Mouse (Mus musculus) kidney, embryonic 14.5 days (tissue): ENCODE results near the gene Naaa. TPM values are rescaled to one million over a fixed set of nuclear protein-coding genes. Genes with fewer than 3 reads are reported as not detected.

ENCODE experiments used
- ATAC-seq: fragments of 200-750 bp; cut with Nextera tagmentation; 2 replicates; pipeline ENCODE4 v1.8.0; 2017; ENCODE audit warnings: moderate number of reproducible peaks, mild to moderate bottlenecking, moderate TSS enrichment, moderate library complexity; ENCODE audit not compliant: low FRiP score, low TSS enrichment
- H3K27ac ChIP-seq: fragments of 300-500 bp; sonication (generic); 2 replicates; pipeline ENCODE4 v1.5.1; 2014; ENCODE audit warnings: low read depth, mild to moderate bottlenecking, low read length, moderate library complexity, mixed read lengths
- H3K27me3 ChIP-seq: fragments of 300-500 bp; sonication (generic); 2 replicates; pipeline ENCODE4 v1.6.1; 2014; ENCODE audit warnings: mild to moderate bottlenecking, low read length; ENCODE audit not compliant: control insufficient read depth, insufficient read depth
- H3K36me3 ChIP-seq: fragments of 300-500 bp; sonication (generic); 2 replicates; pipeline ENCODE4 v1.6.1; 2014; ENCODE audit warnings: low read length, mixed read lengths; ENCODE audit not compliant: control insufficient read depth, insufficient read depth
- H3K4me1 ChIP-seq: fragments of 300-500 bp; sonication (generic); 2 replicates; pipeline ENCODE4 v1.6.1; 2014; ENCODE audit warnings: low read length, mixed read lengths; ENCODE audit not compliant: control insufficient read depth, insufficient read depth
- H3K4me2 ChIP-seq: fragments of 300-500 bp; sonication (generic); replicated peaks from 2 replicates; pipeline ENCODE4 v1.6.1; 2014; ENCODE audit warnings: low read depth, mild to moderate bottlenecking, low read length
- H3K4me3 ChIP-seq: fragments of 300-500 bp; sonication (generic); 2 replicates; pipeline ENCODE4 v1.5.1; 2014; ENCODE audit warnings: mild to moderate bottlenecking, low read length
- H3K9ac ChIP-seq: fragments of 300-500 bp; sonication (generic); 2 replicates; pipeline ENCODE4 v1.6.1; 2014; ENCODE audit warnings: low read depth, mild to moderate bottlenecking, low read length, moderate library complexity
- H3K9me3 ChIP-seq: fragments of 300-500 bp; sonication (generic); 2 replicates; pipeline ENCODE4 v1.6.1; 2016; ENCODE audit warnings: low read length; ENCODE audit not compliant: control insufficient read depth
- WGBS: fragments of 180-500 bp; shearing (Covaris S2); extraction: QIAGEN DNeasy Blood & Tissue Kit; methylation state at CpG from one replicate; pipeline ENCODE4 v1.1.7; 2014; 5-methylcytosine and 5-hydroxymethylcytosine counted together
- polyA plus RNA-seq: library from polyadenylated mRNA; unstranded; fragments of >200 nt; fragmentation: Nextera tagmentation; extraction: Ambion mirVana; gene quantifications from 2 replicates; pipeline ENCODE4 v1.2.1, GENCODE M21; 2014

Naaa gene
- polyA plus RNA-seq, 1 experiment from 2014 or later: 22.9 TPM

DNA sequence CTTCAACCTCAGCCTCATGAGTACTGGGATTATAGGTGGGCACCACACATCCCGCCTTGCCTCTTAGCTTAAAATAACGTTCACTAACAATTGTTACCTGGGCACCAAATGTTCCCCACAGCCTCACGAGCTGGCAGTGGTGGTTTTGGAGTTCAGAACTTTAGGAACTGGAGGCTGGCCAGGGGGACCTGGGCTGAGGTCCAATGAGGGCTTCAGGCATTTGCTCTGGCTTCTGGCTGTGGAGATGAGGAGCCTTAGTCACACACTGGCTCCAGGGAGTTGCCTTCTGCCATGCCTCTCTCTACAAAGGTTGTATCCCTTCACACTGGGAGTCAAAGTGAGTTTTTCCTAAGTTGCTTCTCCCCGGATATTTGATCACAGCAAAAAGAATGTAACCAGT lies 4.6 kb upstream of the Naaa start:
- H3K4me1 ChIP-seq: no peaks in the 10 kb centered on the region
- no peak for ATAC-seq
- WGBS: 76% methylated on average over 4 of the region's 4 CpGs

DNA sequence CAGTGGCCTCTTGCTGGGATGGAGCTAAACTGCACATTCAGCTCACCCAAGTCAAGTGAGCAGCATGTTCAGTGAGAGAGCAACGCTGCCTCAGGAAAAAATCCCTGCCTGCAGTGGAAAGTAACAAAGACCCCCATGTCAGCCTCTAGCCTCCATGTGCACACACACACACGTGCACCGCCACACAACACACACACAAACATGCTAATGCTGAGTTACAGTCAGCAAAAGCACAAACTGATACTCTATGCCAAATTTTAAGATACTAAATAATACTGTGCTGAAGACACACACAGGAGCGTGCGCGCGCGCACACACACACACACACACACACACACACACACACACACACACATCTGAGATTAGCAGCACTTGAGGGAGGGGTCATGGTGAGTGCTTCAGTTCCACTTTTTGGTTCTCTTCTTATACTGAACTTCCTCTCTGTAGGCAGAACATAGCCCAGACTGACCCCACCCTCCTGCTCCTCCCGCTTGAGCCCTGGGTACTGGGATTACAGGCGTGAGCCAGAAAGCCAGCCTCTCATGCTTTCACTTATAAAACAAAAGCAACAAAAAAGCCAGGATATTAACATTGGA lies 1.1 kb upstream of the Naaa start:
- Histone ChIP-seq H3K27ac (no peak overlapping the region), H3K9ac (no peak overlapping the region), H3K4me1 (no peaks in the 10 kb centered on the region), H3K27me3 (no peaks in the 10 kb centered on the region), H3K36me3 (no peaks in the 10 kb centered on the region), H3K9me3 (no peaks in the 10 kb centered on the region), H3K4me2 (no peak overlapping the region), H3K4me3 (no peak overlapping the region)
- ATAC-seq: no peak
- WGBS: 90% methylated on average over 10 of the region's 10 CpGs

More for the DNA sequence above, 4.6 kb upstream of the Naaa start:
- Histone ChIP-seq H3K4me3 (no peak overlapping the region), H3K4me2 (no peak overlapping the region), H3K9me3 (no peaks in the 10 kb centered on the region), H3K27me3 (no peaks in the 10 kb centered on the region), H3K27ac (no peak overlapping the region), H3K36me3 (peaks cover 28% of the 10 kb centered on the region), H3K9ac (no peak overlapping the region)

DNA sequence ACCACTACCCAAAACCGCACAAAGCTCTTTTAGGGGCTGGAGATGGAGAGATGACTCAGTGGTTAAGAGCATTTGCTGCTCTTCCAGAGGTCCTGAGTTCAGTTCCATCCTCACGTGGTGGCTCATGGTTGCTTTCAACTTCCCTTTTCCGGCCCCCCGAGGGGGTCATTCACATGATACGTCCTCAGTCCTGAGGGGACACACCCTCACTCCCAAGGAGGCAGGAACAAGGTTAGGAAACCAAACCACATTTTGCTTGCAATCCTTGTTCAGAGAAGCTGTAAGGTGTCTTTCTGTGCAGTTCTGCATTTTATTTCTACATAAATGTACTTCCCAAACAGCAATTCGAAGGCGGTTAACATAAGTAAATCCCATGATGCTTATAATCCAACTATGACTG lies 7.5 kb downstream of the Naaa start:
- ATAC-seq: no peak
- WGBS: 93% methylated on average over 7 of the region's 7 CpGs
- H3K4me3 ChIP-seq: no peak overlapping the region
- no peaks in the 10 kb centered on the region for H3K27me3 ChIP-seq
- no peaks in the 10 kb centered on the region for H3K9me3 ChIP-seq
- H3K4me2 ChIP-seq: no peak overlapping the region
- H3K9ac ChIP-seq: no peak overlapping the region
- H3K36me3 ChIP-seq: no peaks in the 10 kb centered on the region
- H3K4me1 ChIP-seq: no peaks in the 10 kb centered on the region
- no peak overlapping the region for H3K27ac ChIP-seq

DNA sequence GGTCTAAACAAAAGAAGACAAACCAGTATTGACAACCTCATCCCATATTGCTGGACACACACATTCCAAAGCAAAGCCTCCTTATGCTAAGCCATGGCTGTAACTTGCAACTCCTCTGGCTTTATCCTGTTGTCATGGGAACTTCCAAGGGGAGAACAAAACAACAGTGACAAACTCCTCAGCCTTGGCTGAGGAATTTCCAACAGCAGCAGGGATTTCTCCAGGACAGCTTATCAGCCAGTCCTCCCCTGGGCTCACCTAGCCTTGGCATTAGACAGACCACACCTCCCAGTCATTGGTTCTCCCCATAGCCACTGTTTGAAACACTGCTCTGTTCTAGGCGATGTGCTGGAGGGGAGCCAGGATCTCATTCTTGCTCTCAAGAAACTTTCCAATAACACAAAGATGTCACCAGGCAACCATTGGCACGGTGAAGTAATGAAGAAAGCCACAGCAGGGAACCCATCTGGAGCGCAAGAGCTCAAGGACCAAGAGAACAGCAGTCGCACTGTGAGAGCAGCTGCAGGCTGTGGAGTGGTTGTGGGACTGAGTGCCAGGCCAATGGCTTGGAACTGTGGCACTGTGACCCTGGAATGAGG lies 14.1 kb downstream of the Naaa start:
- Histone ChIP-seq H3K36me3 (no peaks in the 10 kb centered on the region), H3K9me3 (no peaks in the 10 kb centered on the region), H3K27ac (no peak overlapping the region), H3K9ac (no peak overlapping the region), H3K4me1 (peaks cover 5% of the 10 kb centered on the region; the same call in 1 of the 2 replicates), H3K4me3 (no peak overlapping the region), H3K4me2 (no peak overlapping the region), H3K27me3 (no peaks in the 10 kb centered on the region)
- ATAC-seq: peak; percentile 76
- WGBS: 54% methylated on average over 4 of the region's 4 CpGs

DNA sequence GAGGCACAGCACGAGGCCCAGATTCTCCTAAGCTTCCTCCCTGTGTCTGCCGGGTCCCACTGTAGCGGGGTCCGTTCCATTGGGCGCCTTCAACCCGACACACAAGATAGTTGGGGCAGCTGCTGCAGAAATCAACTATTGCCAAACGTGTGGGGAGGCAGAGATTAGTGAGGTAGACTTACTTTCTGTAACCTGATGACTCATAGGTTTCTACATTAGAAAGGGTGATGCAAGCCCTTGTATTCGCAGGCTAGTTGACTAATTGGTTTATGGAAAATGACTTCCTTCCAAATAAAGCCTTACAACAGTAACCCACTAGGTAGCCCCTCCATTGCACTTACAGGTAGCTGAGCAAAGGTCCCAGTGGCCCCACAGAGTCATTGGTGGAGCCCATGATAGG lies 15.3 kb downstream of the Naaa start:
- H3K27me3 ChIP-seq: no peaks in the 10 kb centered on the region
- ATAC-seq: no peak
- WGBS: 86% methylated on average over 8 of the region's 8 CpGs
- H3K4me3 ChIP-seq: no peak overlapping the region
- peaks cover 8% of the 10 kb centered on the region; the same call in 1 of the 2 replicates for H3K4me1 ChIP-seq
- no peaks in the 10 kb centered on the region for H3K36me3 ChIP-seq
- no peak overlapping the region for H3K9ac ChIP-seq
- no peaks in the 10 kb centered on the region for H3K9me3 ChIP-seq
- H3K4me2 ChIP-seq: no peak overlapping the region
- no peak overlapping the region for H3K27ac ChIP-seq

DNA sequence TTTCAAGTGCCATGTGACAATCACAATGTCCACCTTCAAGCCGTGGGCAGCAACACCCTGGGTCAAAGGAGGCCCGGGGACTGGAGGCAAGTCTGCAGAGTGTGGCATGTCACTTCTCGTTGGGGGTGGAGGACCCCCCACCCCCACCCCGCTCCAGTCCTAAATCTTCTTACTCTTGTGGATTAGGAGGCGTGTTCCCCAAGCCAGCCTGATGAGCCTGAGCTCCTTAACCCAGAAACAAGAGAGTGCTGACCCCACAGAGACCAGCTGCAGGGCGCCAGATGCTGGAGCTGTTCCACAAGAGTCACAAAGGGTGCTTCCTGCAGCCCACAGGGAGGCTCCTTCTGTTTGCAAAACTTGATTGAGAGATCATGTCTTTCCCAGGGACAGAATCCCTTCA lies 21.8 kb downstream of the Naaa start, which contains the start of gene Ppef2:
Gene Ppef2 (minus strand): TSS at position 61 of the 400 bp plus-strand sequence.
- no peaks in the 10 kb centered on the region for H3K27me3 ChIP-seq
- H3K9ac ChIP-seq: no peak within 1 kb of the TSS
- peaks cover 15% of the 10 kb centered on the region; the same call in 1 of the 2 replicates for H3K4me1 ChIP-seq
- no peaks in the 10 kb centered on the region for H3K9me3 ChIP-seq
- no peak within 1 kb of the TSS for H3K4me2 ChIP-seq
- WGBS: 13% methylated on average over 6 of the region's 6 CpGs
- no peaks in the 10 kb centered on the region for H3K36me3 ChIP-seq
- peak; percentile 40; the same call in 1 of the 2 replicates for ATAC-seq
- H3K27ac ChIP-seq: no peak within 1 kb of the TSS; the same call in 1 of the 2 replicates
- H3K4me3 ChIP-seq: no peak within 1 kb of the TSS

DNA sequence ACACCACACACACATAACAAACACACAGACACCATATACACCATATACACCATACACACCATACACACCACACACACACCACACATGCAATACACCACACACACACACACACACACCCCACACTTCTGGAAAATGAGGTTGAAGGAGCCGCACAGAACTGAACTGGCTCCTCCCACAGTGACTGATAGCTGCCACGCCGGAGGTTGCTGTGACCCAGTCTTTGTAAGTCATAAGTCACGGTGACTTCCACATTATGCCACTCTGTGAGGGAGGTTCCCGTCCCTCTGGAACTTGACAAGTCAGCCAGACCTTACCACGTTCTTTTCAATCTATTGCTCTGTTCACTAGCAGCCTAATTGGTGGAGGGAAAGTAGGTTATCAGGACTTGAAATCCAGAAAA lies 23.5 kb downstream of the Naaa start:
- H3K4me1 ChIP-seq: peaks cover 15% of the 10 kb centered on the region; the same call in 1 of the 2 replicates
- 30% methylated on average over 6 of the region's 6 CpGs for WGBS

DNA sequence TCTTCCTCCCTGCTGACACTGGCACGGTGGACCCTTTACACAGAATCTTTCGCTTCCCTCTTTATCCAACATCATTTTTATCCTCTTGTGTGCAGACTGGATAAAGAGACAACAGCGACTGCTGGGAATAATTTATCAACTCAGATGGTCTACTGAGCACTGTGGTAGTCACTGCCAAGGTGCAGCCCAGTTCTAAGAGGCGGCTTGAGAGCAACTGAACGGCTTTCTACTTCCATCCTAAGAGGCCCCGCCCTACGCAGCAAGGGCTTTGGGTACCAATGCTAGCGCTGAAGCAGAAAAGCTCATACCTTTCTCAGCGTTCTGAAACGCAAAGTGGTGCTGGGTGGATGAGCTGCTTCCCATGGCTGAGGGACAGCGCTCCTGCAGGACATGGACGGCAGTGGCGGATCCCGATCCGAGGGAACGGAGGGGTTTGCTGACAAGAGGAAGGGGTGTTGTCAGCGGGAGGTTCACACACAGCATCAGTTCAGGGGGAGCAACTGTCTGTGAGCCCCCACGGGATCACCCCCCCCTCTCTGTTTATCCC lies 25.1 kb downstream of the Naaa start:
- no peaks in the 10 kb centered on the region for H3K27me3 ChIP-seq

More for the DNA sequence above, 23.5 kb downstream of the Naaa start:
- H3K27me3 ChIP-seq: no peaks in the 10 kb centered on the region
- no peak overlapping the region for H3K4me2 ChIP-seq
- ATAC-seq: no peak
- H3K27ac ChIP-seq: no peak overlapping the region
- no peaks in the 10 kb centered on the region for H3K36me3 ChIP-seq
- H3K4me3 ChIP-seq: no peak overlapping the region
- no peaks in the 10 kb centered on the region for H3K9me3 ChIP-seq
- H3K9ac ChIP-seq: no peak overlapping the region

DNA sequence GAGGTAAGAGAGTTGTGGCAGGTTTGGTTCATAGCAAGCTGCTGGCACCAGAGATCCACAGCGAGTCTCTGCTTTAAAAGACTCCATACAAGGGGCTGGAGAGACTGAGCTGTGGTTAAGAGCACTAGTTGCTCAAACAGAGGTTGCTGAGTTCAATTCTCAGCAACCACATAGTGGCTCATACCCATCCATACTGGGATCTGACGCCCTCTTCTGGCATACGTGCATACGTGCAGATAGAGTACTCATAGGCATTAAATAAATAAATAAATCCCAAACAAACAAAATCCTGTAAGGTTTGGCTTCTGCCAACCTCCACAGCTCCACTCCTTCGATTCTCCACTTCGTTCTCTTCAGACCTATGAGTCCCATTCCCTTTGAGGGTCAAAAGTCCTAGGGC lies 25.9 kb downstream of the Naaa start:
- no peaks in the 10 kb centered on the region for H3K27me3 ChIP-seq
- WGBS: 94% methylated on average over 6 of the region's 6 CpGs
- ATAC-seq: no peak

More for the DNA sequence above, 25.1 kb downstream of the Naaa start:
- no peak overlapping the region for H3K4me3 ChIP-seq
- H3K4me2 ChIP-seq: no peak overlapping the region
- H3K9ac ChIP-seq: no peak overlapping the region
- H3K4me1 ChIP-seq: peaks cover 12% of the 10 kb centered on the region; the same call in 1 of the 2 replicates
- no peaks in the 10 kb centered on the region for H3K9me3 ChIP-seq
- no peak for ATAC-seq
- 36% methylated on average over 18 of the region's 18 CpGs for WGBS
- H3K36me3 ChIP-seq: no peaks in the 10 kb centered on the region
- H3K27ac ChIP-seq: no peak overlapping the region

More for the DNA sequence above, 25.9 kb downstream of the Naaa start:
- H3K36me3 ChIP-seq: no peaks in the 10 kb centered on the region
- peaks cover 9% of the 10 kb centered on the region; the same call in 1 of the 2 replicates for H3K4me1 ChIP-seq
- no peak overlapping the region for H3K4me3 ChIP-seq
- H3K4me2 ChIP-seq: no peak overlapping the region
- no peak overlapping the region for H3K9ac ChIP-seq
- no peaks in the 10 kb centered on the region for H3K9me3 ChIP-seq
- no peak overlapping the region for H3K27ac ChIP-seq
